Mouse (Mus musculus) midbrain, embryonic 10.5 days (tissue): ENCODE data around the gene Fancb. TPM values are rescaled to one million over a fixed set of nuclear protein-coding genes. Genes with fewer than 3 reads are reported as not detected.

Experiments used
- polyA plus RNA-seq: library from polyadenylated mRNA; unstranded; fragments of >200 nt; fragmentation: Nextera tagmentation; extraction: Ambion mirVana; gene quantifications from 2 replicates; pipeline ENCODE4 v1.2.1, GENCODE M21; 2016

Gene Fancb
- polyA plus RNA-seq, 1 experiment from 2014 or later, result 10.0 TPM

Other genes starting within 250 kb of the Fancb start
- 11.9 and 12.1 TPM in 2 replicates for gene Mospd2, start 217 bp upstream of the Fancb start, polyA plus RNA-seq
- not detected in 2 replicates for gene Gm17604, start 24.2 kb downstream of the Fancb start, polyA plus RNA-seq